Comparison of ENCODE assay signal across 15 mouse cellular contexts in the genomic region with DNA sequence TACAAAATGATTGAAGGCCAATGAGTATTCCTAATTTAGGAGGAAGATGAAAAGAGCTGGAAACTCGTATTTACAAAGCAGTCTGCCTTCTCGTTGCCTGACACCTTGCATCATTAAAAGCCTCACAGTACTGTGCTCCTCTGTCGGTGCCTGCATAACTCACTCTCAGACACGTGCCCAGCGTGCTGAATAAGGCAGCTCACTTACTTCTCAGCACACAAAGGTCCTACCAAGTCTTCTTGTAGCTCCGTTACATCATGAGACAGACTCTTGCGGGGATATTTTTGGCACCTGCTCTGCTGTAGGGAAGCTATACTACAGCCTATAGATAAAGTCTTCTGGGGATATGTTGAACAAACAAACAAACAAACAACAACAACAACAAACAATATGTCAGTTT.
DNase-seq lines count a peak whose midpoint lies in the region; ATAC-seq lines count a peak whose summit lies in the region.
"Had no signal": no experiment of that assay in that cellular context is flagged by ENCODE, and none has a peak within 500 bp of the region (broad histone marks: within the 10 kb centered on the region; RNA-seq: fewer than 3 reads in every experiment).

No protein-coding gene starts in this region.

- ATAC-seq in neural tube, embryonic 11.5 days (ENCODE audit: insufficient read depth, low FRiP score, low TSS enrichment): peak; percentile 89
- ATAC-seq in forebrain, embryonic 15.5 days (replicated peaks): peak; percentile 92
- ATAC-seq in hindbrain, embryonic 15.5 days (ENCODE audit: low FRiP score, low read depth): peak; percentile 78
- peak; percentile 93 for ATAC-seq in neural tube, embryonic 14.5 days (ENCODE audit: low read depth)
- ATAC-seq: inflammation-experienced regulatory T-cells, adult 6 months had no signal

- WGBS in neural tube, embryonic 11.5 days: 30% methylated on average over 7 of the region's 7 CpGs
- WGBS in forebrain, embryonic 15.5 days: 25% methylated on average over 7 of the region's 7 CpGs
- 38% methylated on average over 7 of the region's 7 CpGs for WGBS in hindbrain, embryonic 15.5 days
- 17% methylated on average over 7 of the region's 7 CpGs for WGBS in neural tube, embryonic 14.5 days

- H3K27me3 ChIP-seq in neural tube, embryonic 11.5 days (ENCODE audit: control insufficient read depth, insufficient read depth, low read length): no peaks in the 10 kb centered on the region
- H3K27me3 ChIP-seq in forebrain, embryonic 15.5 days: no peaks in the 10 kb centered on the region
- H3K27me3 ChIP-seq in hindbrain, embryonic 15.5 days: no peaks in the 10 kb centered on the region
- H3K27me3 ChIP-seq in neural tube, embryonic 14.5 days (ENCODE audit: control insufficient read depth, insufficient read depth, low read length): no peaks in the 10 kb centered on the region
- H3K27me3 ChIP-seq: limb, embryonic 15.5 days had no signal

- H3K27ac ChIP-seq in neural tube, embryonic 11.5 days (ENCODE audit: low read depth, low read length): peak overlapping the region; percentile 83
- H3K27ac ChIP-seq in forebrain, embryonic 15.5 days (replicated peaks): peak overlapping the region; percentile 57
- H3K27ac ChIP-seq in hindbrain, embryonic 15.5 days (replicated peaks): peak overlapping the region; percentile 38
- peak overlapping the region; percentile 65; the same call in 1 of the 2 replicates for H3K27ac ChIP-seq in neural tube, embryonic 14.5 days (ENCODE audit: low read depth, low read length)
- H3K27ac ChIP-seq: kidney, postnatal 0 days; limb, embryonic 15.5 days had no signal

- H3K36me3 ChIP-seq in neural tube, embryonic 11.5 days (ENCODE audit: control insufficient read depth, insufficient read depth, low read length): no peaks in the 10 kb centered on the region
- H3K36me3 ChIP-seq in forebrain, embryonic 15.5 days: no peaks in the 10 kb centered on the region
- no peaks in the 10 kb centered on the region for H3K36me3 ChIP-seq in hindbrain, embryonic 15.5 days
- no peaks in the 10 kb centered on the region for H3K36me3 ChIP-seq in neural tube, embryonic 14.5 days (ENCODE audit: control insufficient read depth, insufficient read depth, low read length)
- H3K36me3 ChIP-seq: G1E; limb, embryonic 15.5 days had no signal

- no peak overlapping the region for H3K4me2 ChIP-seq in neural tube, embryonic 11.5 days (ENCODE audit: low read depth)
- no peak overlapping the region for H3K4me2 ChIP-seq in forebrain, embryonic 15.5 days (replicated peaks)
- H3K4me2 ChIP-seq in hindbrain, embryonic 15.5 days: no peak overlapping the region
- no peak overlapping the region for H3K4me2 ChIP-seq in neural tube, embryonic 14.5 days (ENCODE audit: low read depth, low read length)
- H3K4me2 ChIP-seq: limb, embryonic 15.5 days had no signal

- H3K9me3 ChIP-seq in neural tube, embryonic 11.5 days (ENCODE audit: control insufficient read depth, low read length): no peaks in the 10 kb centered on the region
- H3K9me3 ChIP-seq in forebrain, embryonic 15.5 days: no peaks in the 10 kb centered on the region
- no peaks in the 10 kb centered on the region for H3K9me3 ChIP-seq in hindbrain, embryonic 15.5 days
- no peaks in the 10 kb centered on the region for H3K9me3 ChIP-seq in neural tube, embryonic 14.5 days (ENCODE audit: control insufficient read depth, low read length)
- H3K9me3 ChIP-seq: limb, embryonic 15.5 days had no signal

- H3K4me3 ChIP-seq in neural tube, embryonic 11.5 days (ENCODE audit: low read depth, low read length): no peak overlapping the region
- no peak overlapping the region for H3K4me3 ChIP-seq in forebrain, embryonic 15.5 days
- H3K4me3 ChIP-seq in hindbrain, embryonic 15.5 days: no peak overlapping the region
- no peak overlapping the region for H3K4me3 ChIP-seq in neural tube, embryonic 14.5 days (ENCODE audit: low read depth, low read length)
- H3K4me3 ChIP-seq: limb, embryonic 15.5 days had no signal

- no peak overlapping the region for H3K9ac ChIP-seq in neural tube, embryonic 11.5 days (ENCODE audit: low read length)
- no peak overlapping the region for H3K9ac ChIP-seq in forebrain, embryonic 15.5 days (replicated peaks)
- no peak overlapping the region for H3K9ac ChIP-seq in hindbrain, embryonic 15.5 days
- H3K9ac ChIP-seq in neural tube, embryonic 14.5 days (replicated peaks; ENCODE audit: low read depth, low read length): no peak overlapping the region
- H3K9ac ChIP-seq: limb, embryonic 15.5 days had no signal

- DNase-seq in neural tube, embryonic 11.5 days (ENCODE audit: low spot score): peak; percentile 58
- no peak for DNase-seq in neural tube, embryonic 10.5 days (ENCODE audit: extremely low spot score, low spot score)
- no peak for DNase-seq in kidney, postnatal 10 days
- no peak for DNase-seq in cerebellum, postnatal 14 days
- DNase-seq: adrenal gland, adult 8-10 months; lung, adult 2 months; lung, postnatal 4 days; right cerebral cortex, postnatal 25 days had no signal

- peaks cover 18% of the 10 kb centered on the region for H3K4me1 ChIP-seq in neural tube, embryonic 11.5 days (ENCODE audit: control insufficient read depth, insufficient read depth, low read length)
- H3K4me1 ChIP-seq in forebrain, embryonic 15.5 days: peaks cover 21% of the 10 kb centered on the region
- H3K4me1 ChIP-seq in hindbrain, embryonic 15.5 days (replicated peaks): peaks cover 8% of the 10 kb centered on the region; the same call in 1 of the 2 replicates
- peaks cover 5% of the 10 kb centered on the region; the same call in 1 of the 2 replicates for H3K4me1 ChIP-seq in neural tube, embryonic 14.5 days (ENCODE audit: control insufficient read depth, insufficient read depth, low read length)
